Mouse (Mus musculus): ENCODE data around the gene Ptpn13.

GRCm38 (mm10) chr5:103418886-103419285 is 6.1 kb upstream of the Ptpn13 start:
- TF ChIP-seq BHLHE40 (IDR thresholded peaks at IDR 0.05; ENCODE audit: low read depth, low read length) = no peak
- TF ChIP-seq CTCF (conservative IDR thresholded peaks at IDR 0.05 in 1 of 2, IDR thresholded peaks at IDR 0.05 in 1 of 2; ENCODE audit: low read depth in 2 of 2, low read length in 2 of 2) = no peak
- no peak for TF ChIP-seq ZC3H11A (IDR thresholded peaks at IDR 0.05; ENCODE audit: low read depth, low read length)
- no peak for TF ChIP-seq RAD21 (IDR thresholded peaks at IDR 0.05; ENCODE audit: low read depth, low read length)
- no peak for TF ChIP-seq GABPA (IDR thresholded peaks at IDR 0.05; ENCODE audit: insufficient replicate concordance, low read depth, low read length)
- no peak for TF ChIP-seq USF1 (IDR thresholded peaks at IDR 0.05; ENCODE audit: low read depth, low read length)
- no peak for TF ChIP-seq EP300 (IDR thresholded peaks at IDR 0.05; ENCODE audit: low read length)
- no peak for TF ChIP-seq ZNF384 (IDR thresholded peaks at IDR 0.05; ENCODE audit: low read depth, low read length)
- no peak for TF ChIP-seq POLR2A (IDR thresholded peaks at IDR 0.05; ENCODE audit: low read depth, low read length)
- TF ChIP-seq POLR2AphosphoS2 (IDR thresholded peaks at IDR 0.05; ENCODE audit: low read depth, low read length) = no peak
- no peak for TF ChIP-seq MXI1 (IDR thresholded peaks at IDR 0.05; ENCODE audit: low read depth, low read length)
- no peak for TF ChIP-seq USF2 (conservative IDR thresholded peaks at IDR 0.05; ENCODE audit: low read depth, low read length)
- no peak for TF ChIP-seq MAX (IDR thresholded peaks at IDR 0.05; ENCODE audit: low read length)

Data from CH12.LX (cell line).